Mouse (Mus musculus) small intestine, adult 2 months (tissue): Measurements from ENCODE around the gene Gnptab.

Experiments
- CTCF ChIP-seq: fragments of 200-500 bp; IDR thresholded peaks from 2 replicates; pipeline ENCODE4 v1.5.1; 2012; ENCODE audit warnings: low read depth, mild to moderate bottlenecking, control low read depth, inconsistent platforms, low read length, moderate library complexity, mixed read lengths; ENCODE audit not compliant: insufficient replicate concordance, insufficient read length; ENCODE audit errors: extremely low read depth
- POLR2A ChIP-seq: fragments of 200-500 bp; IDR thresholded peaks from 2 replicates; pipeline ENCODE4 v1.6.1; 2012; ENCODE audit warnings: low read depth, mild to moderate bottlenecking, control low read depth, inconsistent platforms, low read length, moderate library complexity

DNA sequence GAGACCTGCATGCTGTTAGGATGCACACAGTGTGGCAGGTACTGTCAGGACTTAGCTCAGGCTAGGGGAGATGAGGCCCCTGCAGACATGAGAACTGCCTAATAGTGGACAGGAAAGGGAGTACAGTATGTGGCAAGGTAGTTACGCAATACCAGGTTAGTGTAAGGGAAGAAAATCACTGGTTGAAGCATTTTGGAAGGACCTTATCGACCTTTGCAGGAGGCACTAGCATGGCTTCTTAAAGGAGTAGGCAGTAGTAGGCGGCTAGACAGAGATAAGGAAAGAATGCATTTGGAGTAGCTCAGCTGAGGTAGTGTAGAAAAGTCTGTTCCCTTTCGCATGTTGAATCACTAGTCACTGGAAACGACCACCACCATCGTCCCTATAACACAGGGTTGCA, 6.8 kb downstream of the Gnptab start:
- TF ChIP-seq POLR2A, result no peak
- TF ChIP-seq CTCF, result no peak
